Mouse (Mus musculus) midbrain, embryonic 12.5 days (tissue): ENCODE results near the gene BC048679. TPM values are rescaled to one million over a fixed set of nuclear protein-coding genes. Genes with fewer than 3 reads are reported as not detected.
"Not testable (repeated sequence)": the region's sequence is repeated elsewhere in the genome, so short reads cannot be mapped to it uniquely, and the experiment has no call there.

Experiments used
- ATAC-seq: fragments of 200-750 bp; cut with Nextera tagmentation; 2 replicates; pipeline ENCODE4 v1.8.0; 2017; ENCODE audit warnings: low read depth, moderate TSS enrichment, moderate library complexity; ENCODE audit not compliant: low FRiP score
- H3K27ac ChIP-seq: fragments of 300-500 bp; sonication (generic); replicated peaks from 2 replicates; pipeline ENCODE4 v1.5.1; 2016; ENCODE audit warnings: mild to moderate bottlenecking
- H3K27me3 ChIP-seq: fragments of 300-500 bp; sonication (generic); 2 replicates; pipeline ENCODE4 v1.6.1; 2016; ENCODE audit warnings: mild to moderate bottlenecking
- H3K36me3 ChIP-seq: fragments of 300-500 bp; sonication (generic); 2 replicates; pipeline ENCODE4 v1.6.1; 2016
- H3K4me1 ChIP-seq: fragments of 300-500 bp; sonication (generic); 2 replicates; pipeline ENCODE4 v1.6.1; 2016
- H3K4me2 ChIP-seq: fragments of 300-500 bp; sonication (generic); replicated peaks from 2 replicates; pipeline ENCODE4 v1.6.1; 2016; ENCODE audit warnings: mild to moderate bottlenecking, moderate library complexity
- H3K4me3 ChIP-seq: fragments of 300-500 bp; sonication (generic); 2 replicates; pipeline ENCODE4 v1.5.1; 2016; ENCODE audit warnings: mild to moderate bottlenecking
- H3K9ac ChIP-seq: fragments of 300-500 bp; sonication (generic); replicated peaks from 2 replicates; pipeline ENCODE4 v1.6.1; 2016; ENCODE audit warnings: mild to moderate bottlenecking, moderate library complexity
- H3K9me3 ChIP-seq: fragments of 300-500 bp; sonication (generic); 2 replicates; pipeline ENCODE4 v1.6.1; 2016; ENCODE audit warnings: mild to moderate bottlenecking
- WGBS: fragments of 180-500 bp; shearing (Covaris S2); methylation state at CpG from one replicate; pipeline ENCODE4 v1.1.7; 2016; 5-methylcytosine and 5-hydroxymethylcytosine counted together
- polyA plus RNA-seq: library from polyadenylated mRNA; unstranded; fragments of >200 nt; fragmentation: Nextera tagmentation; extraction: Ambion mirVana; gene quantifications from 2 replicates; pipeline ENCODE4 v1.2.1, GENCODE M21; 2016

The BC048679 gene
- polyA plus RNA-seq, 1 experiment from 2014 or later, result not detected

GRCm38 (mm10) chr7:81516154-81517030 lies 18.3 kb upstream of the BC048679 start:
- Histone ChIP-seq H3K4me3 (no peak overlapping the region), H3K9me3 (no peaks in the 10 kb centered on the region), H3K36me3 (no peaks in the 10 kb centered on the region), H3K27me3 (0 out of 2 replicates have a peak, but pooled peaks cover 9% of the 10 kb centered on the region), H3K9ac (no peak overlapping the region), H3K4me1 (no peaks in the 10 kb centered on the region), H3K4me2 (no peak overlapping the region), H3K27ac (no peak overlapping the region)
- 78% methylated on average over 6 of the region's 6 CpGs for WGBS
- no peak for ATAC-seq

GRCm38 (mm10) chr7:81514906-81515590 lies 17.0 kb upstream of the BC048679 start:
- 60% methylated on average over 13 of the region's 13 CpGs for WGBS
- no peaks in the 10 kb centered on the region for H3K9me3 ChIP-seq

GRCm38 (mm10) chr7:81501050-81501449 lies 3.0 kb upstream of the BC048679 start:
- 87% methylated on average over 2 of the region's 2 CpGs for WGBS
- no peak for ATAC-seq
- H3K9me3 ChIP-seq, result no peaks in the 10 kb centered on the region

More at GRCm38 (mm10) chr7:81514906-81515590, 17.0 kb upstream of the BC048679 start:
- ATAC-seq, result no peak
- no peak overlapping the region for H3K4me3 ChIP-seq
- no peak overlapping the region for H3K4me2 ChIP-seq
- no peak overlapping the region for H3K9ac ChIP-seq
- H3K4me1 ChIP-seq, result no peaks in the 10 kb centered on the region
- H3K27me3 ChIP-seq, result 0 out of 2 replicates have a peak, but pooled peaks cover 9% of the 10 kb centered on the region
- no peak overlapping the region for H3K27ac ChIP-seq
- no peaks in the 10 kb centered on the region for H3K36me3 ChIP-seq

GRCm38 (mm10) chr7:81497171-81497570 lies 910 bp downstream of the BC048679 start:
- Histone ChIP-seq H3K4me3 (no peak overlapping the region), H3K9me3 (no peaks in the 10 kb centered on the region), H3K9ac (no peak overlapping the region), H3K4me2 (no peak overlapping the region), H3K36me3 (no peaks in the 10 kb centered on the region), H3K27ac (no peak overlapping the region), H3K4me1 (peaks cover 20% of the 10 kb centered on the region), H3K27me3 (peaks cover 19% of the 10 kb centered on the region)
- WGBS, result 16% methylated on average over 6 of the region's 6 CpGs
- no peak for ATAC-seq

More at GRCm38 (mm10) chr7:81501050-81501449, 3.0 kb upstream of the BC048679 start:
- no peak overlapping the region for H3K27ac ChIP-seq
- peaks cover 7% of the 10 kb centered on the region; the same call in 1 of the 2 replicates for H3K4me1 ChIP-seq
- no peak overlapping the region for H3K4me2 ChIP-seq
- H3K4me3 ChIP-seq, result no peak overlapping the region
- no peak overlapping the region for H3K9ac ChIP-seq
- H3K27me3 ChIP-seq, result no peaks in the 10 kb centered on the region
- H3K36me3 ChIP-seq, result no peaks in the 10 kb centered on the region

- under 1% methylated on average over 57 of the region's 57 CpGs for WGBS
- H3K4me2 ChIP-seq, result peak within 1 kb of the TSS; percentile 70
- no peaks in the 10 kb centered on the region for H3K36me3 ChIP-seq
- peaks cover 25% of the 10 kb centered on the region for H3K27me3 ChIP-seq
- peaks cover 36% of the 10 kb centered on the region for H3K4me1 ChIP-seq
- peak within 1 kb of the TSS; percentile 95 for H3K27ac ChIP-seq
- no peaks in the 10 kb centered on the region for H3K9me3 ChIP-seq
- H3K9ac ChIP-seq, result peak within 1 kb of the TSS; percentile 79
- ATAC-seq, result peak; percentile 90
- peak within 1 kb of the TSS; percentile 64 for H3K4me3 ChIP-seq
Observed at GRCm38 (mm10) chr7:81493331-81494021, 4.6 kb downstream of the BC048679 start, which contains the start of gene Ap3b2. Gene Ap3b2 (minus strand): TSS chr7:81493925.

- peaks cover 25% of the 10 kb centered on the region for H3K27me3 ChIP-seq
- H3K9ac ChIP-seq, result peak overlapping the region; percentile 79
Observed at GRCm38 (mm10) chr7:81492628-81493027, 5.5 kb downstream of the BC048679 start.

GRCm38 (mm10) chr7:81489649-81490048 lies 8.4 kb downstream of the BC048679 start:
- ATAC-seq, result no peak
- H3K4me3 ChIP-seq, result no peak overlapping the region
- peaks cover 11% of the 10 kb centered on the region for H3K27me3 ChIP-seq
- no peak overlapping the region for H3K9ac ChIP-seq
- no peak overlapping the region for H3K27ac ChIP-seq
- 9% methylated on average over 9 of the region's 9 CpGs for WGBS
- H3K4me1 ChIP-seq, result peaks cover 29% of the 10 kb centered on the region
- no peaks in the 10 kb centered on the region for H3K9me3 ChIP-seq
- peaks cover 2% of the 10 kb centered on the region for H3K36me3 ChIP-seq
- no peak overlapping the region for H3K4me2 ChIP-seq

More at GRCm38 (mm10) chr7:81492628-81493027, 5.5 kb downstream of the BC048679 start:
- peak overlapping the region; percentile 70 for H3K4me2 ChIP-seq
- no peaks in the 10 kb centered on the region for H3K9me3 ChIP-seq
- H3K27ac ChIP-seq, result peak overlapping the region; percentile 95
- WGBS, result 39% methylated on average over 9 of the region's 9 CpGs
- H3K36me3 ChIP-seq, result no peaks in the 10 kb centered on the region
- H3K4me1 ChIP-seq, result peaks cover 36% of the 10 kb centered on the region
- no peak for ATAC-seq
- H3K4me3 ChIP-seq, result peak overlapping the region; percentile 64

GRCm38 (mm10) chr7:81480800-81481199 lies 17.3 kb downstream of the BC048679 start:
- peaks cover 43% of the 10 kb centered on the region for H3K27me3 ChIP-seq
- H3K36me3 ChIP-seq, result peaks cover 13% of the 10 kb centered on the region
- 2% methylated on average over 8 of the region's 8 CpGs for WGBS
- peaks cover 12% of the 10 kb centered on the region for H3K4me1 ChIP-seq
- no peak overlapping the region; the same call in 1 of the 2 replicates for H3K27ac ChIP-seq
- no peak overlapping the region for H3K9ac ChIP-seq
- H3K4me2 ChIP-seq, result no peak overlapping the region; the same call in 1 of the 2 replicates
- no peak for ATAC-seq
- no peaks in the 10 kb centered on the region for H3K9me3 ChIP-seq
- H3K4me3 ChIP-seq, result no peak overlapping the region

GRCm38 (mm10) chr7:81479531-81480090 lies 18.5 kb downstream of the BC048679 start:
- WGBS, result 74% methylated on average over 3 of the region's 3 CpGs
- Histone ChIP-seq H3K27ac (no peak overlapping the region), H3K36me3 (peaks cover 11% of the 10 kb centered on the region), H3K4me3 (no peak overlapping the region), H3K9me3 (no peaks in the 10 kb centered on the region), H3K4me2 (no peak overlapping the region), H3K4me1 (peaks cover 12% of the 10 kb centered on the region), H3K27me3 (peaks cover 47% of the 10 kb centered on the region), H3K9ac (no peak overlapping the region)
- no peak for ATAC-seq

GRCm38 (mm10) chr7:81478261-81478660 lies 19.8 kb downstream of the BC048679 start:
- not testable (repeated sequence) for H3K4me3 ChIP-seq, H3K9ac ChIP-seq, ATAC-seq, H3K9me3 ChIP-seq, H3K27ac ChIP-seq, H3K36me3 ChIP-seq, H3K4me2 ChIP-seq
- H3K4me1 ChIP-seq, result peaks cover 12% of the 10 kb centered on the region
- peaks cover 47% of the 10 kb centered on the region for H3K27me3 ChIP-seq

GRCm38 (mm10) chr7:81476833-81477232 lies 21.2 kb downstream of the BC048679 start:
- Histone ChIP-seq H3K36me3 (0 out of 2 replicates have a peak, but pooled peaks cover 8% of the 10 kb centered on the region), H3K27me3 (peaks cover 42% of the 10 kb centered on the region), H3K4me2 (peak overlapping the region; percentile 36), H3K9me3 (no peaks in the 10 kb centered on the region), H3K4me3 (no peak overlapping the region), H3K9ac (no peak overlapping the region), H3K27ac (no peak overlapping the region), H3K4me1 (peaks cover 12% of the 10 kb centered on the region)
- WGBS, result 6% methylated on average over 24 of the region's 24 CpGs
- ATAC-seq, result peak; percentile 47; the same call in 1 of the 2 replicates
